Mouse (Mus musculus) hindbrain, embryonic 16.5 days (tissue): Measurements from ENCODE around the gene Slc32a1. TPM values are rescaled to one million over a fixed set of nuclear protein-coding genes. Genes with fewer than 3 reads are reported as not detected.
A peak's percentile ranks its signal among the peaks of the same experiment; 100 is the strongest.

Experiments used
- ATAC-seq: fragments of 200-750 bp; cut with Nextera tagmentation; 2 replicates; pipeline ENCODE4 v1.8.0; 2017; ENCODE audit warnings: moderate TSS enrichment, moderate library complexity
- H3K27ac ChIP-seq: fragments of 300-500 bp; sonication (generic); 2 replicates; pipeline ENCODE4 v1.5.1; 2014; ENCODE audit warnings: low read depth, mild to moderate bottlenecking, control low read depth, low read length, moderate library complexity
- H3K27me3 ChIP-seq: fragments of 300-500 bp; sonication (generic); replicated peaks from 2 replicates; pipeline ENCODE4 v1.6.1; 2014; ENCODE audit warnings: low read length; ENCODE audit not compliant: control insufficient read depth, insufficient read depth
- H3K36me3 ChIP-seq: fragments of 300-500 bp; sonication (generic); 2 replicates; pipeline ENCODE4 v1.6.1; 2014; ENCODE audit warnings: mild to moderate bottlenecking, low read length, moderate library complexity, mixed read lengths; ENCODE audit not compliant: control insufficient read depth, insufficient read depth
- H3K4me1 ChIP-seq: fragments of 300-500 bp; sonication (generic); 2 replicates; pipeline ENCODE4 v1.6.1; 2014; ENCODE audit warnings: low read depth, low read length; ENCODE audit not compliant: control insufficient read depth, insufficient read depth
- H3K4me2 ChIP-seq: fragments of 300-500 bp; sonication (generic); 2 replicates; pipeline ENCODE4 v1.6.1; 2014; ENCODE audit warnings: mild to moderate bottlenecking, low read length, control low read depth, moderate library complexity
- H3K4me3 ChIP-seq: fragments of 300-500 bp; sonication (generic); 2 replicates; pipeline ENCODE4 v1.5.1; 2014; ENCODE audit warnings: mild to moderate bottlenecking, low read length, control low read depth, moderate library complexity
- H3K9ac ChIP-seq: fragments of 300-500 bp; sonication (generic); 2 replicates; pipeline ENCODE4 v1.6.1; 2014; ENCODE audit warnings: low read depth, mild to moderate bottlenecking, control low read depth, low read length, moderate library complexity
- H3K9me3 ChIP-seq: fragments of 300-500 bp; sonication (generic); 2 replicates; pipeline ENCODE4 v1.6.1; 2014; ENCODE audit warnings: mild to moderate bottlenecking, low read length, moderate library complexity; ENCODE audit not compliant: control insufficient read depth
- WGBS: fragments of 180-500 bp; shearing (Covaris S2); extraction: QIAGEN DNeasy Blood & Tissue Kit; methylation state at CpG from one replicate; pipeline ENCODE4 v1.1.7; 2014; 5-methylcytosine and 5-hydroxymethylcytosine counted together
- polyA plus RNA-seq: library from polyadenylated mRNA; unstranded; fragments of >200 nt; fragmentation: Nextera tagmentation; extraction: Ambion mirVana; gene quantifications from 2 replicates; pipeline ENCODE4 v1.2.1, GENCODE M21; 2015

Slc32a1 gene
- polyA plus RNA-seq, 1 experiment from 2014 or later, result 15.0 TPM

DNA sequence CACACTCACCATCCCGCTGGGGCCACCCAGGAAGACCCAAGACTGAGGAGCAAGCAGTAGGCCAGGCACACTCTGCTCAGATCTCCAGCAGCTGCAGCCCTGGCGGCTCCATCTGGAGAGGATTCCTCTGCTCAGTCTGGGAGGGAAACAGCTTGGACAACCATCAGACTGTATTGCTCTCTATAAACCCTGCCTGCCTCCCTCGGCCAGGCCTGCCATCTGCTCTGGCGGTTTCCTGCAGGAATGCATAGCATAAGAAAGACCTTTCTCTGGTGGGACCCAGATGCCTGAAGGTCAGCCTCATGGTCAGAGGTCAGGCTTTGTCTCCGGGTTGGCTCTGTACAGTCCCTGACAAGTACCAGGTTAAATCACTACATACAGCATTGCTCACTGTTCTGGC is 19.3 kb upstream of the Slc32a1 start:
- no peak overlapping the region for H3K4me2 ChIP-seq
- ATAC-seq, result peak; percentile 53; the same call in 1 of the 2 replicates
- H3K27me3 ChIP-seq, result peaks cover 2% of the 10 kb centered on the region; the same call in 1 of the 2 replicates
- H3K9ac ChIP-seq, result no peak overlapping the region
- no peaks in the 10 kb centered on the region for H3K36me3 ChIP-seq
- no peaks in the 10 kb centered on the region for H3K9me3 ChIP-seq
- H3K4me3 ChIP-seq, result no peak overlapping the region
- H3K27ac ChIP-seq, result peak overlapping the region; percentile 39; the same call in 1 of the 2 replicates
- H3K4me1 ChIP-seq, result peaks cover 14% of the 10 kb centered on the region
- 38% methylated on average over 5 of the region's 5 CpGs for WGBS

DNA sequence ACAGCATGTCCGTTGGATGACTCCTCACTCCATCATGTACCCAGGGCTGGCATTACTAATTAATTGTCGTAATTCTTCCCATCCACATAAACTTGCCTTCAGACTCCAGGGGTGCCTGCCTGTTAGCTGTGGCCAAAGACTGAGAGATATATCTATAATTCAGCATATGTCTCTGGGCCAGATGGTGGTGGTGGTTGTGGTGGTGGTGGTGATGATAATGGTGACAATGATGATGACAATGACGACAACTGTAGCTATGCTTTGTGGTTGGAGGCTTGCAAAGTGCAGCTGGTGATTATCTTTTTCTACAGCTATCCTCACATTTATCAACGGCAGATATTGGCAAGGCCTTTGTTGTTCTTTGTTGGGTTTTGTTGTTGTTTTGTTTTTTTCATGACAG is 17.2 kb upstream of the Slc32a1 start:
- H3K27ac ChIP-seq, result no peak overlapping the region
- H3K9me3 ChIP-seq, result no peaks in the 10 kb centered on the region
- no peak for ATAC-seq
- H3K4me3 ChIP-seq, result no peak overlapping the region
- peaks cover 6% of the 10 kb centered on the region; the same call in 1 of the 2 replicates for H3K27me3 ChIP-seq
- no peak overlapping the region for H3K9ac ChIP-seq
- H3K36me3 ChIP-seq, result no peaks in the 10 kb centered on the region
- peaks cover 14% of the 10 kb centered on the region for H3K4me1 ChIP-seq
- H3K4me2 ChIP-seq, result no peak overlapping the region
- WGBS, result 79% methylated on average over 4 of the region's 4 CpGs

DNA sequence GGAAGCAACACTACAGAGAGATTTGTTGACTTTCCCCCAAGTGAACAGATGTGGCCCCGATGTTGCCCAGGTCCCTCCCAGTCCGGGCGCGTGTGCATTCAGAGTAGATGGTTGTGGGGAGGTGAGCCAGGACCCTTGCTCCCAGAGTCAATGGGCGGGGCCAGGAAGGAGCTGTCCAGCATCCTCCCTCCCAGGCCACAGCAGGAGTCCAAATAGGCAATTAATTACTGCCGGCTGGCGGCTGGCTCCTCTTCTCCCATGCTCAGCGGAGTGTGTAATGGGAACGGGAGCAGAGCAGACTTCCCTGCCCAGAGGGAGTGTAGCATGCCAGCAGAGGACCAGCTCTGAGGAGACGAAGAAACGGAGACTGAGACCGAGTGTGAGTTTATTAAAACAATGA is 15.5 kb upstream of the Slc32a1 start:
- peak overlapping the region; percentile 44 for H3K4me2 ChIP-seq
- no peaks in the 10 kb centered on the region for H3K9me3 ChIP-seq
- peaks cover 11% of the 10 kb centered on the region for H3K4me1 ChIP-seq
- H3K4me3 ChIP-seq, result peak overlapping the region; percentile 13
- peak overlapping the region; percentile 56 for H3K27ac ChIP-seq
- peak; percentile 88 for ATAC-seq
- peaks cover 8% of the 10 kb centered on the region; the same call in 1 of the 2 replicates for H3K27me3 ChIP-seq
- peak overlapping the region; percentile 45; the same call in 1 of the 2 replicates for H3K9ac ChIP-seq
- 1% methylated on average over 12 of the region's 12 CpGs for WGBS
- no peaks in the 10 kb centered on the region for H3K36me3 ChIP-seq

DNA sequence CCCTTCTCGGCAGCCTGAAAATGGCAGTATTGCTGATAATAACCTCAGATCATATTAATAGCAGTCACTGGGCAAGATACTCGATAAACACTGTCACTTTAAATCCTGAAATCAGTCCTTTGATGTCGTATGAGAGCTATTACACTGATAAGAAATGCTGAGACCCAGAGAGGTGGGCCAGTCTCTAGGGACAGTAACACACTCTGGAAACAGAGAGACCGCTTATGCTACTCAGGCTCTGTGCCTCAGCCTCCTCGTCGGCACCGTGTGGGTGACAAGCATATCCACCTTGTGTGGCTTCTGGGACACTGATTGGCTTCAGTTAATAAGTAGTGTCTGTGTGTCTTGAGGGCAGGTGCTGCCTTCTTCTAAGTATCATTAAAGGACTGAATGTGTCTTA is 15.0 kb upstream of the Slc32a1 start:
- H3K4me1 ChIP-seq, result peaks cover 11% of the 10 kb centered on the region
- ATAC-seq, result no peak
- H3K4me3 ChIP-seq, result peak overlapping the region; percentile 13
- peaks cover 8% of the 10 kb centered on the region; the same call in 1 of the 2 replicates for H3K27me3 ChIP-seq
- H3K4me2 ChIP-seq, result peak overlapping the region; percentile 44
- peak overlapping the region; percentile 56 for H3K27ac ChIP-seq
- no peak overlapping the region for H3K9ac ChIP-seq
- no peaks in the 10 kb centered on the region for H3K9me3 ChIP-seq
- WGBS, result 11% methylated on average over 7 of the region's 7 CpGs
- no peaks in the 10 kb centered on the region for H3K36me3 ChIP-seq

DNA sequence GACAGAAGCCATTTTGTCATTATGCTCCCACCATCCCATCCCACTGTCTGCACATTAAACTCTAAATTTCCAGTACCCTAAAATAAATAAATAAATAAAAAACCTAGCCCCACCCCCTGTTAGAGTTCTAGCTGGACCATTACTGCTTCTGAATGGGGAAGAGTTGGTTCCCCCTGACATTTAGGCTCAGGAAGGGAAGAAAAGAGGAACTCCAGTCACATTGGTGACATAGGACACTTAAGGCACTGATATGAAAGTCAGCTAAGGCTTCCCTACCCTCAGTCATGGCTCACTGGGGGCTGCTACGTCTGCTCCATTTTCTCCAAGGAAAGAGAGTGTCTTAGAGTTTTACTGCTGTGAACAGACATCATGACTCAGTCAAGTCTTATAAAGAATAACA is 13.8 kb upstream of the Slc32a1 start:
- Histone ChIP-seq H3K27me3 (peaks cover 8% of the 10 kb centered on the region; the same call in 1 of the 2 replicates), H3K4me3 (no peak overlapping the region), H3K4me2 (no peak overlapping the region), H3K36me3 (no peaks in the 10 kb centered on the region), H3K9me3 (no peaks in the 10 kb centered on the region), H3K9ac (no peak overlapping the region), H3K27ac (no peak overlapping the region), H3K4me1 (peaks cover 11% of the 10 kb centered on the region)
- no peak for ATAC-seq
- 67% methylated on average over 1 of the region's 1 CpGs for WGBS

DNA sequence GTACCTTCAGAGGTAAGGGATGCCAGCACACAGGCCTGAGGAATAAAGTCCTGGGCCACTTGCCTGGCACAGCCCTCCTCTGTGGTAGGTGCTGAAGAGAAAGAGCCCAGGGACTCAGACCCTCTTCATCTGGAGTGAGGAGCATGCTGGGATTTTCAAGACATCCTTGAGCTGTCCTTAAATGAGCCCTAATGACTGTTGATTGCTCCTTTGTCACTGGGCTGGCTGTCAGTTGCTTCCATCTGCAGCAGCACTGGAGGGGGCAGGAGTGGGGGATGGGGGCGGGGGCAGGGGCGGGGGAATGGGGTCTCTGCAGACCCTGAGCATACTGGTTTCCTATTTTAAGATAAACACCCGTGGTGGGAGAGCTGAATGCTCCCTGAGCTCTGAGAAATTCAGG is 10.1 kb upstream of the Slc32a1 start:
- Histone ChIP-seq H3K9me3 (no peaks in the 10 kb centered on the region), H3K4me1 (peaks cover 4% of the 10 kb centered on the region), H3K36me3 (no peaks in the 10 kb centered on the region), H3K27ac (no peak overlapping the region), H3K4me3 (no peak overlapping the region), H3K27me3 (peaks cover 7% of the 10 kb centered on the region; the same call in 1 of the 2 replicates), H3K9ac (no peak overlapping the region), H3K4me2 (no peak overlapping the region)
- WGBS, result 11% methylated on average over 3 of the region's 3 CpGs
- no peak for ATAC-seq

DNA sequence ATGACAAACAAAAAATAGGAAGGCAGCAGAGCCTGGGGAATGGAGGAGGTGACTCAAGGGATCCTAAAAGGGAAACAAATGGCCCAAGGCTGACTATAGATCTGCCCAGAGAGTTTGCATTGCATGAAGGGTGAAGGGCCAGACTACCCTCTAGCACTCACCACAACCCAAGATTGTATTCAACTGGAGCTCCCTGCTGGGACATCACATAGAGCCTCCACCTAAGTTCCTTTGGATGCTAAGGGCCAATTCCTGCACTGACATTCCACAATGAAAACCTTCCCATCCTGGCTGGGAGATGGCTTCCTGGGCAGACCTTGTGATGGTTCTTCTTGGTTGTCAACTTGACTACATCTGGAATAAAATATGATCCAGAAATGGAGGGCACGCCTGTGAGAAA is 9.2 kb upstream of the Slc32a1 start:
- no peak for ATAC-seq
- Histone ChIP-seq H3K27me3 (peaks cover 7% of the 10 kb centered on the region; the same call in 1 of the 2 replicates), H3K27ac (no peak overlapping the region), H3K4me1 (peaks cover 4% of the 10 kb centered on the region; the same call in 1 of the 2 replicates), H3K4me3 (no peak overlapping the region), H3K36me3 (no peaks in the 10 kb centered on the region), H3K4me2 (no peak overlapping the region), H3K9ac (no peak overlapping the region), H3K9me3 (no peaks in the 10 kb centered on the region)
- 87% methylated on average over 1 of the region's 1 CpGs for WGBS

DNA sequence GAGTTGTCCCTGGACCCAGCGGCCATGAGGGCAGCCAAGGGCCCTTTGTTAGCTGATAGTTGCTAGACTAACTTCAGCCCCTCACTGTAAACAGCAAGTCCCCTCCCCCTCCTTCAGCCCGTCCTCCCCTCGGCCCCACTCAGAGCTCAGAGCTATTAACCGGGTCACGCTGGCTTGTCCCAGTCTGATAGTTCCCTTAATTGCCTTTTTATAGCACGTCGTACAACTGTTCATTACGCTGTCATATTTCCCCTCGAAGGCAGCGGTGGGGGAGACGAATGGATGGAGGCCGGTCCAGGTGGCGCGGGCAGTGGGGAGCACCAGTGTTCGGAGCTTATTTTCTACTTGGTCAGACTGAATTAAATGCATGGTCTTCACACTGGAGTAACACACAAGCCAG is 7.9 kb upstream of the Slc32a1 start:
- 14% methylated on average over 15 of the region's 15 CpGs for WGBS
- H3K4me1 ChIP-seq, result peaks cover 4% of the 10 kb centered on the region; the same call in 1 of the 2 replicates
- peaks cover 8% of the 10 kb centered on the region for H3K27me3 ChIP-seq
- H3K9ac ChIP-seq, result 0 out of 2 replicates have a peak overlapping the region, but pooled peaks have one; percentile 15
- no peak overlapping the region for H3K4me3 ChIP-seq
- peak; percentile 62 for ATAC-seq
- H3K36me3 ChIP-seq, result no peaks in the 10 kb centered on the region
- H3K27ac ChIP-seq, result no peak overlapping the region
- peak overlapping the region; percentile 24 for H3K4me2 ChIP-seq
- no peaks in the 10 kb centered on the region for H3K9me3 ChIP-seq

DNA sequence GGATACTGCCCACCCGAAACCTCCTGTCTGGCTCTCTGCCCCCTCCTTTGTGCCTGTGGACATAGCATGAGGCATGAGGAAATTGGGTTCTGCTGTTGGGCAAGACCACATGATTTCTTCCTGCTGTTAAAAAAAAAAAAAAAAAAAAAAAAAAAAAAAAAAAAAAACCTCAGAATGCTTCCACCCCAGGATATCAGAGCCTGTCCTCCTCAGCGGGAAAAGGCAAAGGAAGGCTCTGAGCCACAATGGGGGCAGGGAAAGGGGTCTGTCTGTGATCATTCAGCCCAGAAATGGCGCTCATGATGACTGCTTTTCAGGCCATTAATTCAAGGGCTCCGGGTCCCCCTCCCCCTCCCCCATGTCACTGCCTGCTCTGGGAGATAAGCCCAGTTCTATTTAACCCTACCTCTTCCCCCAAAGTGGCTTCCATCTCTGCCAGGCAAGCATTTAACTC is 4.0 kb upstream of the Slc32a1 start:
- no peaks in the 10 kb centered on the region for H3K9me3 ChIP-seq
- no peak for ATAC-seq
- H3K36me3 ChIP-seq, result no peaks in the 10 kb centered on the region
- peaks cover 24% of the 10 kb centered on the region for H3K27me3 ChIP-seq
- H3K4me2 ChIP-seq, result peak overlapping the region; percentile 60
- peak overlapping the region; percentile 48 for H3K4me3 ChIP-seq
- H3K4me1 ChIP-seq, result peaks cover 4% of the 10 kb centered on the region; the same call in 1 of the 2 replicates
- H3K27ac ChIP-seq, result peak overlapping the region; percentile 84
- H3K9ac ChIP-seq, result peak overlapping the region; percentile 62
- WGBS, result 8% methylated on average over 4 of the region's 4 CpGs
